Mouse (Mus musculus): Measurements from ENCODE around the gene Apol8. TPM values are rescaled to one million over a fixed set of nuclear protein-coding genes. Genes with fewer than 3 reads are reported as not detected.

The Apol8 gene
- polyA plus RNA-seq, 1 experiment: 5.9 TPM

GRCm38 (mm10) chr15:77763702-77764101 is 6.9 kb upstream of the Apol8 start:
- Histone ChIP-seq H3K27ac (ENCODE audit: insufficient read depth, low read length) (no peak overlapping the region), H3K4me1 (ENCODE audit: control insufficient read depth, insufficient read depth, insufficient read length) (no peaks in the 10 kb centered on the region), H3K27me3 (ENCODE audit: control insufficient read depth, insufficient read depth, low read length) (no peaks in the 10 kb centered on the region), H3K36me3 (ENCODE audit: control insufficient read depth, insufficient read depth, low read length) (peaks cover 84% of the 10 kb centered on the region), H3K4me3 (ENCODE audit: extremely low read depth, insufficient read depth, insufficient read length) (no peak overlapping the region)
- WGBS: 85% methylated on average over 11 of the region's 11 CpGs
- peak in 1 of 2 experiments; percentile 2 for DNase-seq (ENCODE audit: low read depth in 1 of 2, low spot score in 2 of 2)
- no peak for TF ChIP-seq POLR2A (IDR thresholded peaks at IDR 0.05; ENCODE audit: low read depth, low read length)
- TF ChIP-seq CTCF (IDR thresholded peaks at IDR 0.05; ENCODE audit: extremely low read depth, insufficient read depth, insufficient read length, insufficient replicate concordance): no peak

GRCm38 (mm10) chr15:77763050-77763449 is 6.2 kb upstream of the Apol8 start:
- no peak overlapping the region for H3K27ac ChIP-seq (ENCODE audit: insufficient read depth, low read length)
- no peak overlapping the region for H3K4me3 ChIP-seq (ENCODE audit: extremely low read depth, insufficient read depth, insufficient read length)
- peaks cover 77% of the 10 kb centered on the region for H3K36me3 ChIP-seq (ENCODE audit: control insufficient read depth, insufficient read depth, low read length)
- peak in 1 of 2 experiments; percentile 4 for DNase-seq (ENCODE audit: low read depth in 1 of 2, low spot score in 2 of 2)
- H3K4me1 ChIP-seq (ENCODE audit: control insufficient read depth, insufficient read depth, insufficient read length): no peaks in the 10 kb centered on the region
- TF ChIP-seq CTCF (IDR thresholded peaks at IDR 0.05; ENCODE audit: extremely low read depth, insufficient read depth, insufficient read length, insufficient replicate concordance) (no peak), POLR2A (IDR thresholded peaks at IDR 0.05; ENCODE audit: low read depth, low read length) (no peak)
- H3K27me3 ChIP-seq (ENCODE audit: control insufficient read depth, insufficient read depth, low read length): no peaks in the 10 kb centered on the region
- WGBS: 92% methylated on average over 16 of the region's 16 CpGs

GRCm38 (mm10) chr15:77761561-77762380 is 5.0 kb upstream of the Apol8 start:
- peak; percentile 25 to 42 for DNase-seq (ENCODE audit: low read depth in 1 of 2, low spot score in 2 of 2)
- no peak overlapping the region for H3K27ac ChIP-seq (ENCODE audit: insufficient read depth, low read length)
- TF ChIP-seq CTCF (IDR thresholded peaks at IDR 0.05; ENCODE audit: extremely low read depth, insufficient read depth, insufficient read length, insufficient replicate concordance) (peak; percentile 63; the same call in 1 of the 2 replicates), POLR2A (IDR thresholded peaks at IDR 0.05; ENCODE audit: low read depth, low read length) (no peak)
- no peak overlapping the region for H3K4me3 ChIP-seq (ENCODE audit: extremely low read depth, insufficient read depth, insufficient read length)
- no peaks in the 10 kb centered on the region for H3K27me3 ChIP-seq (ENCODE audit: control insufficient read depth, insufficient read depth, low read length)
- H3K36me3 ChIP-seq (ENCODE audit: control insufficient read depth, insufficient read depth, low read length): peaks cover 64% of the 10 kb centered on the region
- H3K4me1 ChIP-seq (ENCODE audit: control insufficient read depth, insufficient read depth, insufficient read length): no peaks in the 10 kb centered on the region
- 76% methylated on average over 22 of the region's 22 CpGs for WGBS

GRCm38 (mm10) chr15:77761083-77761482 is 4.3 kb upstream of the Apol8 start:
- Histone ChIP-seq H3K27ac (ENCODE audit: insufficient read depth, low read length) (no peak overlapping the region), H3K36me3 (ENCODE audit: control insufficient read depth, insufficient read depth, low read length) (peaks cover 57% of the 10 kb centered on the region), H3K27me3 (ENCODE audit: control insufficient read depth, insufficient read depth, low read length) (no peaks in the 10 kb centered on the region), H3K4me3 (ENCODE audit: extremely low read depth, insufficient read depth, insufficient read length) (no peak overlapping the region), H3K4me1 (ENCODE audit: control insufficient read depth, insufficient read depth, insufficient read length) (no peaks in the 10 kb centered on the region)
- 93% methylated on average over 7 of the region's 7 CpGs for WGBS
- no peak for TF ChIP-seq CTCF (IDR thresholded peaks at IDR 0.05; ENCODE audit: extremely low read depth, insufficient read depth, insufficient read length, insufficient replicate concordance)
- no peak for DNase-seq (ENCODE audit: low read depth in 1 of 2, low spot score in 2 of 2)

GRCm38 (mm10) chr15:77760037-77760436 is 3.2 kb upstream of the Apol8 start:
- Histone ChIP-seq H3K36me3 (ENCODE audit: control insufficient read depth, insufficient read depth, low read length) (peaks cover 47% of the 10 kb centered on the region), H3K4me1 (ENCODE audit: control insufficient read depth, insufficient read depth, insufficient read length) (no peaks in the 10 kb centered on the region), H3K27ac (ENCODE audit: insufficient read depth, low read length) (no peak overlapping the region), H3K4me3 (ENCODE audit: extremely low read depth, insufficient read depth, insufficient read length) (no peak overlapping the region), H3K27me3 (ENCODE audit: control insufficient read depth, insufficient read depth, low read length) (no peaks in the 10 kb centered on the region)
- DNase-seq (ENCODE audit: low read depth in 1 of 2, low spot score in 2 of 2): no peak
- TF ChIP-seq CTCF (IDR thresholded peaks at IDR 0.05; ENCODE audit: extremely low read depth, insufficient read depth, insufficient read length, insufficient replicate concordance) (no peak), POLR2A (IDR thresholded peaks at IDR 0.05; ENCODE audit: low read depth, low read length) (no peak)
- 92% methylated on average over 9 of the region's 16 CpGs for WGBS

- H3K4me3 ChIP-seq (ENCODE audit: extremely low read depth, insufficient read depth, insufficient read length): no peak overlapping the region
- TF ChIP-seq CTCF (IDR thresholded peaks at IDR 0.05; ENCODE audit: extremely low read depth, insufficient read depth, insufficient read length, insufficient replicate concordance) (no peak), POLR2A (IDR thresholded peaks at IDR 0.05; ENCODE audit: low read depth, low read length) (no peak)
- no peak overlapping the region for H3K27ac ChIP-seq (ENCODE audit: insufficient read depth, low read length)
- H3K27me3 ChIP-seq (ENCODE audit: control insufficient read depth, insufficient read depth, low read length): no peaks in the 10 kb centered on the region
- peaks cover 24% of the 10 kb centered on the region for H3K36me3 ChIP-seq (ENCODE audit: control insufficient read depth, insufficient read depth, low read length)
- 86% methylated on average over 4 of the region's 4 CpGs for WGBS
- DNase-seq (ENCODE audit: low read depth in 1 of 2, low spot score in 2 of 2): no peak
- H3K4me1 ChIP-seq (ENCODE audit: control insufficient read depth, insufficient read depth, insufficient read length): no peaks in the 10 kb centered on the region
These were observed 903 bp upstream of the Apol8 start for GRCm38 (mm10) chr15:77757586-77758226.

GRCm38 (mm10) chr15:77756081-77756480 is 722 bp downstream of the Apol8 start:
- TF ChIP-seq POLR2A (IDR thresholded peaks at IDR 0.05; ENCODE audit: low read depth, low read length) (no peak), CTCF (IDR thresholded peaks at IDR 0.05; ENCODE audit: extremely low read depth, insufficient read depth, insufficient read length, insufficient replicate concordance) (no peak)
- Histone ChIP-seq H3K4me1 (ENCODE audit: control insufficient read depth, insufficient read depth, insufficient read length) (no peaks in the 10 kb centered on the region), H3K27ac (ENCODE audit: insufficient read depth, low read length) (no peak overlapping the region), H3K36me3 (ENCODE audit: control insufficient read depth, insufficient read depth, low read length) (peaks cover 9% of the 10 kb centered on the region), H3K27me3 (ENCODE audit: control insufficient read depth, insufficient read depth, low read length) (no peaks in the 10 kb centered on the region), H3K4me3 (ENCODE audit: extremely low read depth, insufficient read depth, insufficient read length) (no peak overlapping the region)
- WGBS: 75% methylated on average over 2 of the region's 2 CpGs
- DNase-seq (ENCODE audit: low read depth in 1 of 2, low spot score in 2 of 2): no peak
